Mouse (Mus musculus) heart, embryonic 11.5 days (tissue): Measurements from ENCODE around the gene Cdk2ap2. TPM values are rescaled to one million over a fixed set of nuclear protein-coding genes. Genes with fewer than 3 reads are reported as not detected.

Source experiments
- ATAC-seq: fragments of 200-750 bp; cut with Nextera tagmentation; replicated peaks from 2 replicates; pipeline ENCODE4 v1.8.0; 2017; ENCODE audit warnings: moderate library complexity; ENCODE audit not compliant: insufficient number of reproducible peaks, low FRiP score, low TSS enrichment
- H3K27ac ChIP-seq: fragments of 300-500 bp; sonication (generic); 2 replicates; pipeline ENCODE4 v1.5.1; 2014; ENCODE audit warnings: mild to moderate bottlenecking, low read depth, low read length
- H3K27me3 ChIP-seq: fragments of 300-500 bp; sonication (generic); 2 replicates; pipeline ENCODE4 v1.6.1; 2014; ENCODE audit warnings: mild to moderate bottlenecking, low read length, mixed read lengths; ENCODE audit not compliant: control insufficient read depth, insufficient read depth
- H3K36me3 ChIP-seq: fragments of 300-500 bp; sonication (generic); 2 replicates; pipeline ENCODE4 v1.6.1; 2014; ENCODE audit warnings: mild to moderate bottlenecking, low read length, moderate library complexity, mixed read lengths; ENCODE audit not compliant: control insufficient read depth, insufficient read depth
- H3K4me1 ChIP-seq: fragments of 300-500 bp; sonication (generic); 2 replicates; pipeline ENCODE4 v1.6.1; 2014; ENCODE audit warnings: low read length; ENCODE audit not compliant: control insufficient read depth, insufficient read depth
- H3K4me2 ChIP-seq: fragments of 300-500 bp; sonication (generic); 2 replicates; pipeline ENCODE4 v1.6.1; 2014; ENCODE audit warnings: mild to moderate bottlenecking, moderate library complexity
- H3K4me3 ChIP-seq: fragments of 300-500 bp; sonication (generic); 2 replicates; pipeline ENCODE4 v1.5.1; 2014; ENCODE audit warnings: low read depth, low read length
- H3K9ac ChIP-seq: fragments of 300-500 bp; sonication (generic); 2 replicates; pipeline ENCODE4 v1.6.1; 2014; ENCODE audit warnings: mild to moderate bottlenecking, low read depth, low read length, moderate library complexity
- H3K9me3 ChIP-seq: fragments of 300-500 bp; sonication (generic); replicated peaks from 2 replicates; pipeline ENCODE4 v1.6.1; 2016; ENCODE audit warnings: low read length; ENCODE audit not compliant: control insufficient read depth
- WGBS: fragments of 180-500 bp; shearing (Covaris S2); extraction: QIAGEN DNeasy Blood & Tissue Kit; methylation state at CpG from one replicate; pipeline ENCODE4 v1.1.7; 2014; ENCODE audit not compliant: insufficient replicate concordance; 5-methylcytosine and 5-hydroxymethylcytosine counted together
- polyA plus RNA-seq: library from polyadenylated mRNA; unstranded; fragments of >200 nt; fragmentation: Nextera tagmentation; extraction: Ambion mirVana; gene quantifications from 2 replicates; pipeline ENCODE4 v1.2.1, GENCODE M21; 2014

Cdk2ap2 gene
- polyA plus RNA-seq, 1 experiment from 2014 or later = 63.4 TPM

DNA sequence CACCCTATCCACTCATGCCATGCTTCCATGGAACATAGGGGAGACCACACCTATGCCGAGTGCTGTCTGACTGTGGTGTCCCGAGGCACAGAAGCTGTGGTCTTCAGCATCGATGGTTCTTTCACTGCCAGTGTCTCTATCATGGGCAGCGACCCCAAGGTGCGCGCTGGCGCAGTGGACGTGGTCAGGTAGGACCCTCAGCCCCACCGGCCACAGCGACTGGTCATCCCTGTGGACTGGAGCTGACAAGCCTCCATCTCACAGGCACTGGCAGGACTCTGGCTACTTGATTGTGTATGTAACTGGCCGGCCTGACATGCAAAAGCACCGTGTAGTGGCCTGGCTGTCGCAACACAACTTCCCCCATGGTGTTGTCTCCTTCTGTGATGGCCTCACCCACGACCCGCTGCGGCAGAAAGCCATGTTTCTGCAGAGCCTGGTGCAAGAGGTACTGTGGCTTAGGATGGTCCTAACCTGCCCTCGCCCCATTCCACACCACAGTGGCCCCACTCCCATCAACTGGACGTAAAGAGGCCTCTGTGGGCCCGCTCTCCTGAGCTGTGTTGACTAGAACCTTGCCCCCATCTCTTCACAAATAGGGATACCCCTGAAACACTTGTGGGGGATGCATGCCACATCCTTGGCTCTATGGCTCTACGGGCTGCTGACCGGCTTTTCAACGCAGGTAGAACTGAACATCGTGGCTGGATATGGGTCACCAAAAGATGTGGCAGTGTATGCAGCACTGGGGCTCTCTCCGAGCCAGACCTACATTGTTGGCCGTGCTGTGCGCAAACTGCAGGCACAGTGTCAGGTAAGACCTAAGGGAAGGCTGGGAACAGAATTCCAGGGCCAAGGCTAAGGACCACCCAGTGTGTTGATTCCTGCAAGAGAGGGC lies 15.3 kb downstream of the Cdk2ap2 start:
- ATAC-seq = no peak
- H3K9me3 ChIP-seq = no peaks in the 10 kb centered on the region
- H3K4me3 ChIP-seq = no peak overlapping the region
- no peak overlapping the region for H3K4me2 ChIP-seq
- H3K9ac ChIP-seq = no peak overlapping the region
- no peaks in the 10 kb centered on the region for H3K27me3 ChIP-seq
- 88% methylated on average over 26 of the region's 26 CpGs for WGBS
- H3K4me1 ChIP-seq = 0 out of 2 replicates have a peak, but pooled peaks cover 9% of the 10 kb centered on the region
- H3K36me3 ChIP-seq = peaks cover 20% of the 10 kb centered on the region
- H3K27ac ChIP-seq = no peak overlapping the region

DNA sequence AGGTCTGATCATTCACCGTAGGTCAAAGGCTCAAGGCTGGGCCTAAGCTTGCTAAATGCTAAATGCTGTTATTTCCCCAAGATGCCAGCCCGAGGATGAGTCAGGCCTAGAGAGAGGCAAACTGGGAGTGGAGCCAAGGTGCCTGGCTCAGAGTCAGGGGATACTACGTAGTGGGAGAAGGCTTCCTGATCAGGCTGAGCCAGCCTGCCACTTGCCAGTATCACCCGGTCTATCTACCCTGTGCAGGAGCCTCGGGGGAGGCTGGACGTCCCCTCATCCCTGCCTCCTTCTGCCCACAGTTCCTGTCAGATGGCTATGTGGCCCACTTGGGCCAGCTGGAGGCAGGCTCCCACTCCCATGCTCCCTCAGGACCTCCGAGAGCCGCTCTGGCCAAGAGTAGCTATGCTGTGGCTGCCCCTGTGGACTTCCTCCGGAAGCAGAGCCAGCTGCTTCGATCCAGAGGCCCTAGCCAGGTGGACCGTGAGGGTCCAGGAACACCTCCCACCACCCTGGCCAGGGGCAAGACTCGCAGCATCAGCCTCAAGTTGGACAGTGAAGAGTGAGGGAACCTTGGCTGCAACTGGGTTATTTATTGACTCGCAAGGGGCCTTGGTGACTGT lies 16.3 kb downstream of the Cdk2ap2 start:
- H3K4me2 ChIP-seq = no peak overlapping the region
- 66% methylated on average over 13 of the region's 13 CpGs for WGBS
- H3K9me3 ChIP-seq = no peaks in the 10 kb centered on the region
- 0 out of 2 replicates have a peak, but pooled peaks cover 9% of the 10 kb centered on the region for H3K4me1 ChIP-seq
- H3K4me3 ChIP-seq = no peak overlapping the region
- ATAC-seq = no peak
- H3K27ac ChIP-seq = no peak overlapping the region; the same call in 1 of the 2 replicates
- peaks cover 20% of the 10 kb centered on the region for H3K36me3 ChIP-seq
- 0 out of 2 replicates have a peak overlapping the region, but pooled peaks have one; percentile 12 for H3K9ac ChIP-seq
- no peaks in the 10 kb centered on the region for H3K27me3 ChIP-seq

DNA sequence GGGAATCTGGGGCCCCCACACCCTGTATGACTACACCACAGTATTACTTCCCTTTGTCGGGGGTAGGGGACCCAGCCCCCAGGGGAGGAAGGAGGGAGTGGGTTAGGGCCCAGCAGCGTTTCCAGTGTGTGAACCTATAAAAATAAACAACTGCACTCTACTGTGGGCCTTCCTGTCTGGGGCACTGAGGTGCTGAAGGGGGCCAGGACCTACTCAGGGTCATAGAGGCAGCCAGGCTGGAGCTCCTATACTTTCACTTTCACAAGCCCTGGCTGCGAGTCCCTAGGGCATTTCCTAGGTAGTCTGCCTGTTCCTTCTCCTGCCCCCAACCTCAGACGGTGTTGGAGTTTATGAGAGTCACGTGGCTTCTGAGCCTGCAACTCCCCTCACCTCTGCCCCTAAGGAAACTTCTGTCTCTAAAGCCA lies 16.8 kb downstream of the Cdk2ap2 start:
- no peaks in the 10 kb centered on the region for H3K27me3 ChIP-seq
- H3K4me2 ChIP-seq = no peak overlapping the region
- WGBS = 43% methylated on average over 5 of the region's 5 CpGs
- H3K27ac ChIP-seq = no peak overlapping the region; the same call in 1 of the 2 replicates
- H3K4me1 ChIP-seq = 0 out of 2 replicates have a peak, but pooled peaks cover 9% of the 10 kb centered on the region
- 0 out of 2 replicates have a peak overlapping the region, but pooled peaks have one; percentile 12 for H3K9ac ChIP-seq
- no peak for ATAC-seq
- no peaks in the 10 kb centered on the region for H3K9me3 ChIP-seq
- peaks cover 20% of the 10 kb centered on the region for H3K36me3 ChIP-seq
- H3K4me3 ChIP-seq = no peak overlapping the region

DNA sequence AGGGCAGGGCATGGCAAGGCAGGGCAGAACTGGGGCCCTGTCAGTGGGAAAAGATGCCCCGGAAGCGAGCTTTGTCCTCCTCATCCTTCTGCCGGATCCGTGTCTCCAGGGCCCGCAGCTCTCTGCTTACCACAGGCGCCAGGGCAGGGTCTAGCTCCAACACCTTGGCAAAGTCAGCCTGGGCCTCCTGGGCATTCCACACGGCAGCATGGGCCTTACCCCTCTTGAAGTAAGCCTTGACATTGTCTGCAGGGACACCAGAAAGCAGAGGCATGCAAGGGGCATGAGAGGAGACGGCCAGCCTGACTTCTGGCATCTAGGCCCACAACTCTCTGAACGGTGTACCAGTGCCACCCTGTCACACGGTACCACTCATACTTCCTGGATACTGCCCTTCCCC lies 17.6 kb downstream of the Cdk2ap2 start:
- no peak overlapping the region for H3K27ac ChIP-seq

DNA sequence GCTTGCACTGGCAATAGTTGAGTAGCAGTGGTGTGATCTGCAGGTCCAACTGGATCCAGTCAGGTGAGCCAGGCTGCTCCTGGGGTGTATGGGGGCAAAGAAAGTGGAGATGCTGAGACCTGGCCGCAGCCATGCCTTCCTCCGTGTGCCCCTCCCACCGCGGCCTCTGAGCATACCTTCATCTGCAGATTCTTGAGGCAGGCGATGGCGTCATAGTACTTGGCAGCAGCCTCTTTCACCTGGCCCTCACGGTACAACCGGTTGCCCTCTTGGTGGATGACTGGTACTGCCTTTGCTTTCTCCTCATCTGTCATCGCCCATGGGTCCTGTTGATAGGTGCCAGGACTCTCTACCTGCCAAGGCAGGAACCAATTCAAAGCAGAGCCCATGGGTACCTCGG lies 18.2 kb downstream of the Cdk2ap2 start:
- H3K9me3 ChIP-seq = no peaks in the 10 kb centered on the region
- peaks cover 20% of the 10 kb centered on the region for H3K36me3 ChIP-seq
- 88% methylated on average over 10 of the region's 10 CpGs for WGBS
- no peak for ATAC-seq
- H3K9ac ChIP-seq = no peak overlapping the region
- no peaks in the 10 kb centered on the region for H3K27me3 ChIP-seq
- H3K4me2 ChIP-seq = no peak overlapping the region
- 0 out of 2 replicates have a peak, but pooled peaks cover 9% of the 10 kb centered on the region for H3K4me1 ChIP-seq
- no peak overlapping the region for H3K27ac ChIP-seq
- no peak overlapping the region for H3K4me3 ChIP-seq

More for the DNA sequence above, 17.6 kb downstream of the Cdk2ap2 start:
- no peak overlapping the region for H3K9ac ChIP-seq
- H3K4me2 ChIP-seq = no peak overlapping the region
- no peak for ATAC-seq
- no peaks in the 10 kb centered on the region for H3K27me3 ChIP-seq
- WGBS = 86% methylated on average over 10 of the region's 10 CpGs
- peaks cover 20% of the 10 kb centered on the region for H3K36me3 ChIP-seq
- H3K4me1 ChIP-seq = 0 out of 2 replicates have a peak, but pooled peaks cover 9% of the 10 kb centered on the region
- no peaks in the 10 kb centered on the region for H3K9me3 ChIP-seq
- H3K4me3 ChIP-seq = no peak overlapping the region

DNA sequence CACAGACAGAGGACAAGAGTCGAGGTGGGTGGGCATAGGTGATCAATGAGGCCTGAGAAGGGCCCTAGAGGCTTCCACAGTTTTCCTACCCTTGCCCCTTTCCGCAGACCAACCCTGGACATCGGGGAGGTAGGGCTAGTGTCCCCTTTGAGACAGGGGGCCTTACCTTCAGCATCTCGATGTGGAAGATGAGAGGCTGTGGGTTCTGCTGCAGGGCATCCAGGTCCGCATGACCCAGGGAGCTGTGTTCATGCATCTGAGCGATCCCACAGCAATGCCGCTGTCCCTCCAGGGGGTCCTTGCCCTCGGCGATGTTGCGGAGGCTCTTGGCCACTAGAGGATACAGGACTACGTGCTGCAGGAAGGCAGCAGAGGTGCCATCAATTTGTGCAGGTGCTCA lies 18.8 kb downstream of the Cdk2ap2 start:
- Histone ChIP-seq H3K27me3 (no peaks in the 10 kb centered on the region), H3K9ac (no peak overlapping the region), H3K4me2 (no peak overlapping the region), H3K9me3 (no peaks in the 10 kb centered on the region), H3K27ac (no peak overlapping the region), H3K4me3 (no peak overlapping the region), H3K4me1 (peaks cover 14% of the 10 kb centered on the region), H3K36me3 (peaks cover 20% of the 10 kb centered on the region)
- 82% methylated on average over 11 of the region's 11 CpGs for WGBS
- ATAC-seq = no peak

DNA sequence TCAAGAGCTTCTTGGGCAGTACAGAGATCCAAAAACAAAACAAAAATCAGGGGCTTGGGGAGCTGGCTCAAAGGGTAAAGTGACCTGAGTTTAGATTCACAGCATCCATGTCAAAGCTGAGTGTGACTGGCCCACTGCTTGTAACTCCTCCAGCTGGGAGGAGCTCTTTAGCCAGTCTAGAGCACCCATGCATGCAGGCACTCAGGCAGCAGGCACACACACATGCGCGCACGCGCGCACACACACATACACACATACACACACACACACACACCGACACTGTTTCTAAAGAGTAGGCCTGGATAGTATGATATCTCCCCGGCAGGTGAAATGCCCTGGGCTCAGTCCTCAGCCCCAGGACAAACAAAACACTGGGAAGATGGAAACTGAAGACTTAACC lies 20.0 kb downstream of the Cdk2ap2 start:
- peaks cover 17% of the 10 kb centered on the region; the same call in 1 of the 2 replicates for H3K36me3 ChIP-seq

DNA sequence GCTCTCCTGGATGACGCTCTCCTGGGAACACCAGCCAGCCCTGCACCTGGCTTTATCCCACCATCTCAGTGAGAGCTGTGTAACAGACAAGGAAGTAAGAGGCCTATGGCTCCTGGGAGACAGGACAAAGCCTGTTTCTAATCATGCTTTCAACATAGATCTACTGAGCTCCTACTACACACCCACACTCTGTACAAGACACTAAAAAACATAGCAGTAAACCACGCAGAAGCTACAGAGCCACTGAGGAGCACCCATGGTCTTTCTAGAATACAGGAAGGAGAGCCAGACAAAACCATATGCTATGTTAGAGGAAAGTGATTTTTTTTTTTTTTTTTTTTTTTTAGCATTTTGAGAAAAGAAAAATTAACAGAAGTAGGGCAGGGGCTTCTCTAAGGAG lies 21.4 kb downstream of the Cdk2ap2 start:
- no peak overlapping the region for H3K9ac ChIP-seq

More for the DNA sequence above, 20.0 kb downstream of the Cdk2ap2 start:
- Histone ChIP-seq H3K4me1 (peaks cover 16% of the 10 kb centered on the region), H3K9me3 (no peaks in the 10 kb centered on the region), H3K27me3 (no peaks in the 10 kb centered on the region), H3K27ac (no peak overlapping the region), H3K4me3 (no peak overlapping the region), H3K9ac (no peak overlapping the region), H3K4me2 (no peak overlapping the region)
- ATAC-seq = no peak
- 97% methylated on average over 7 of the region's 7 CpGs for WGBS

More for the DNA sequence above, 21.4 kb downstream of the Cdk2ap2 start:
- 87% methylated on average over 2 of the region's 2 CpGs for WGBS
- no peak for ATAC-seq
- Histone ChIP-seq H3K9me3 (no peaks in the 10 kb centered on the region), H3K36me3 (peaks cover 17% of the 10 kb centered on the region; the same call in 1 of the 2 replicates), H3K4me2 (no peak overlapping the region), H3K4me1 (peaks cover 16% of the 10 kb centered on the region), H3K4me3 (no peak overlapping the region), H3K27ac (no peak overlapping the region), H3K27me3 (no peaks in the 10 kb centered on the region)
